Mouse (Mus musculus): ENCODE measurements around the gene Olfr612. TPM values are rescaled to one million over a fixed set of nuclear protein-coding genes. Genes with fewer than 3 reads are reported as not detected.
"Not testable (repeated sequence)": the region's sequence is repeated elsewhere in the genome, so short reads cannot be mapped to it uniquely, and the experiment has no call there.

Gene Olfr612
- not detected for total RNA-seq (2021)

DNA sequence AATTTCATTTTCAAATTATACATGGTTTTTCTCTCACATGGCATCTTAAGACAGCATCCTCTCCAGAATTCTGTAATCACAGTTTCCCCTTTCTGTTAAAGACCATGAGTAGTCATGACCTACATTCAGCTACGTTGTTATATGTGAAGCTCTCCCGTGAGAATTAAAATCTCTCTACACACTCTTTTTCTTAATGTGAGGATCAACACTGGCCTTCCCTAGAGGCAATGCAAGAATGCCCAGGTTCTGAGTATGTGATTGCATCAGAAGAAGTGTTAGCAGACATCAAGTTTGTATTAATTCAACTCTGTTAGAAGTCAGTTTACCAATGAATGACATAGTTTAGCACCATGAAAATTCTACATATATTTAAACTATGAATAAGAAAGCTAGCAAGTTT lies at the start of gene Olfr612:
Gene Olfr612 (minus strand): TSS at position 101 of the 400 bp plus-strand sequence.
- intact Hi-C loops (cut with DNase I) = not testable (repeated sequence)

DNA sequence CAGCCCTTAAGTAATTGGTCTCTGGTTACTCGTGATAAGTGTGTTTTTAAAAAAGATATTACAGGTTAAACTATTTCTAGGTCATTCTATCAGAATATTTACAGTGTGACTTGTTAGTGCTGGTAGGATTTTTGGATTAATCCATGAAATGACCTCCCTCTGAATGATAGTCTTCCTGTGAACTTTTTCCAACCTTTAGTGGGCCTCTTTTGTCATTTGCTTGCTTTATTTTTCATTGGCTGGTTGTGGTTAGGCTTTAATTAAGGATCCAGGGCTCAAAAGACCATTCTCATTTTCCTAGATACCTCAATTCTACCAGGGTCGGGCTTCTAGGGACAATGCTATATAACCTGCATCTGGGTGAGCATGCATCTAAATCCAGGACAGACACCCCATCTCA lies 47.3 kb upstream of the Olfr612 start, which contains the start of gene Olfr618:
Gene Olfr618 (plus strand): TSS at position 301 of the 400 bp plus-strand sequence.
- intact Hi-C loops (cut with DNase I) = no loop called here
- DNase-seq = no peak

More for the DNA sequence above, at the start of gene Olfr612:
- DNase-seq = not testable (repeated sequence)

DNA sequence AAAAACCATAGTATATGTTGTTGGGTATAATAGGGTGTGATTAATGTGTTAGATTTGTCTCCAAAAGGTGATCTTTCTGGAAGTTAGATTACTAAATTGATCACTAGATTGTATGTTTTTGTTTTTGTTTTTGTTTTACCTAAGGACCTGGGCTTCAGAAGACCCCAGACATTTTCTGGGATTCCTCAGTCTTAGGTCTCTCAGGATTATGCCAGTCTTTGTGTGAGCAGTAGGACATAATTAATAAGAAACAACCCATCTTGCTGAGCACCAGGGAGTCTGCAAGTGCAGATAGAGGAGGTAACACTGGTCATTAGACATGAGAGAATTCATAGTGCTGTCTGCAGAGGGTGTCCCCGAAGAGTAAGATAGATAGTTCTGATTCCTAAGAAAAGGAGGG lies 30.2 kb upstream of the Olfr612 start, which contains the start of gene Olfr617:
Gene Olfr617 (plus strand): TSS at position 301 of the 400 bp plus-strand sequence.
- DNase-seq = no peak
- intact Hi-C loops (cut with DNase I) = no loop called here

DNA sequence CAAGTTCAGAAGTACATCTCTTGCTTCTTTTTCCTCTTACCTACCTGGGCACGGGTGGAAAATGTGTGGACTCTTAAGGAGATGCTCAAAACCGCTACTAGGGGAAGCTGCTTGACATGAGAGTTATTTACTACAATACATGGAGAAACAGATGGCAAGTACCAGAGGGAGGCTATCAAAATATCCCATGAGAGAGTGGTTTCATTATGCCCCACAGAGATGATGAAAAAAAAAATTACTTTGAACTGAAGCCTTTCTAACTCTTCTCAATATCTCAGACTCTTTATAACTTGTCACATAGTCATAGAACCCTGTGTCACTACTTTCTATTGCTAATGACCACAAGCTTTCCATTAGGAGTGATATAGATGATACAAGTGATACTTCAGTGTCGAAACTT lies 26.5 kb upstream of the Olfr612 start, which contains the start of gene Olfr616:
Gene Olfr616 (minus strand): TSS at position 101 of the 400 bp plus-strand sequence.
- intact Hi-C loops (cut with DNase I) = no loop called here
- DNase-seq = no peak

DNA sequence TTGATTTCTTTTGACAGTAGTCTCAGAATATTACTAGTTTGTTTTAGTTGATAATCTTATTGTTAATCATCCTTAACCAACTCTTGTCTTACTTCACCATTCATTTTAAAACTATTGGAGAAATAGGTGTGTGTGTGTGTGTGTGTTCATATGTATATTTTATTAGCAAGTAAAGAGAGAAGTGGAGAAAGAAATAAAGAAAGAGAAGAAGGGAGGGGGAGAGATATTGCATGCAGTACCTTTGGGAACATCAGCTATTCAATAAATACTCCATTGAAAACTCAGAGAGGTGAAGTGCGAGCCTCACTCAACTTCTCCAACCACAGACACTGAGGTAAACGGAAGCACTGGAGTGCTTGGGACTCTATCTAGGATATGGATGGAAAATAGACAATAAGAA lies 13.3 kb upstream of the Olfr612 start, which contains the start of gene Olfr615:
Gene Olfr615 (plus strand): TSS at position 301 of the 400 bp plus-strand sequence.
- intact Hi-C loops (cut with DNase I) = no loop called here
- no peak for DNase-seq

DNA sequence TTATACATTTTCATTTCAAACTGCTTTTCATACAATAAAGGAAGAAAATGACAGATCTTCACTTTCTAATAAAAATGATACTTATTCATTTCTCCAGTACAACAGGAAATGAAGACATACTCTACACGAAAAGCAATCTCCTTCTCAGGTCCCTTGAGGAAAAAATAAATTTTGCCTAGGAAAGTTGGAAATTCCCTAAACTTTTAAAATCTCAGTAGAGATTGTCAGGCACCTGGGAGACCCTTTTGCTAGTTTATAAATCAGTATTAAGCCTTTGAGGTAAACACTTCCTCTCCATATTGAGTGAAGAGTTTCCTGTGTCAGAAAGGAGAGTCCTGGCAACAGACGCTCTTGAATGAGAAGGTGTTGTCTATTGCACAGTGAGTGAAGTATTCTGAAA lies 5.3 kb upstream of the Olfr612 start, which contains the start of gene Olfr613:
Gene Olfr613 (plus strand): TSS at position 301 of the 400 bp plus-strand sequence.
- DNase-seq = no peak
- intact Hi-C loops (cut with DNase I) = no loop called here

DNA sequence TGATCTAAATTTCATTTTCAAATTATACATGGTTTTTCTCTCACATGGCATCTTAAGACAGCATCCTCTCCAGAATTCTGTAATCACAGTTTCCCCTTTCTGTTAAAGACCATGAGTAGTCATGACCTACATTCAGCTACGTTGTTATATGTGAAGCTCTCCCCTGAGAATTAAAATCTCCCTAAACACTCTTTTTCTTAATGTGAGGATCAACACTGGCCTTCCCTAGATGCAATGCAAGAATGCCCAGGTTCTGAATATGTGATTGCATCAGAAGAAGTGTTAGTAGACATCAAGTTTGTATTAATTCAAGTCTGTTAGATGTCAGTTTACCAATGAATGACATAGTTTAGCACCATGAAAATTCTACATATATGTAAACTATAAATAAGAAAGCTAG lies 21.8 kb downstream of the Olfr612 start, which contains the start of gene Olfr611:
Gene Olfr611 (minus strand): TSS at position 101 of the 400 bp plus-strand sequence.
- DNase-seq; intact Hi-C loops (cut with DNase I): not testable (repeated sequence)

DNA sequence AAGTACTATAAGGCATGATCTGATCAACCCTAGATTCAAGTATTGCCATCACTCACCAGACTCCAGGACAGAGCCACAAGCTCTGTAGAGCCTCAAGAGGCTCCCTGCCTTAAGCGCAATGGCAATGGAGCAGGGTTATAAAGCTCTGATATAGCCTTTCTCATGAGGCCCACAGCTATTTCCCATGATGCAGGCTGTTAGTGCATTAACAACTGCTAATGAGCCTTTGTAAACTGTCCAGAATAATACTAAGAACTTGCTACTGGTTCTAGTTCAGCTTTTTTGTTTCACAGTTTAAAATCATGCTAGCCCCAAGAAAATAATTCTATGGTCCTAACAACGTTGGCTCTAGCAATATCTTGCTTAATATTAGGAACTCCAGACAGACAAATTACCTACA lies 30.5 kb downstream of the Olfr612 start, which contains the start of gene Olfr610:
Gene Olfr610 (minus strand): TSS at position 101 of the 400 bp plus-strand sequence.
- intact Hi-C loops (cut with DNase I) = no loop called here
- no peak for DNase-seq

DNA sequence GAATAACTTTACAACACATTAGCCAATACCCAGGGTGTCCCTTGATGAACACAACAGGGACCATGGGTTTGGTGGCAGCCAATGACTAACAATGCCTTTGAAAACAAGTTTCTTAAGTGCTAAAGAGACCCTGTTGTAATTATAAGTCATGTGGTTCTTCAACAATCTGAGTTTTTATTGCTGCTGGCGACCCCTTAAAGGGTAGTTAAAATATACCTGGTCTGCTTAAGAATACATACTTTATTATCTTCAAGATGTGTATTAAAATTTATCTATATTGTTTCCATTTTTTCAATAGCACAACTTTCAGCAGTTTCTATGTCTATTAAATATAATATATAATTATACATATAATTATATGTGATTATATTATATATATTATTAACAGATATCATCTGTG lies 44.6 kb downstream of the Olfr612 start, which contains the start of gene Olfr609:
Gene Olfr609 (minus strand): TSS at position 101 of the 400 bp plus-strand sequence.
- intact Hi-C loops (cut with DNase I) = no loop called here
- DNase-seq = no peak

Small RNA genes lying within 50 kb of the gene (microRNA-seq; reads per million reads assigned to microRNA genes)
- 0 reads per million in 2 experiments for gene Gm26506 (ENCODE audit: borderline number of aligned reads in 2 of 2)

Other genes with a start within 250 kb of the Olfr612 start
- gene Olfr596, start 237.1 kb downstream of the Olfr612 start, total RNA-seq (2021) = not detected
- gene Olfr597, start 226.4 kb downstream of the Olfr612 start, total RNA-seq (2021) = not detected
- gene Olfr598, start 219.1 kb downstream of the Olfr612 start, total RNA-seq (2021) = not detected
- not detected for gene Olfr599, start 206.8 kb downstream of the Olfr612 start, total RNA-seq (2021)
- gene Olfr600, start 193.0 kb downstream of the Olfr612 start, total RNA-seq (2021) = not detected
- gene Olfr601, start 180.1 kb downstream of the Olfr612 start, total RNA-seq (2021) = not detected
- not detected for gene Olfr603, start 156.5 kb downstream of the Olfr612 start, total RNA-seq (2021)
- gene Usp17lc, start 127.6 kb downstream of the Olfr612 start, total RNA-seq (2021) = not detected
- not detected for gene Olfr605, start 97.3 kb downstream of the Olfr612 start, total RNA-seq (2021)
- gene Olfr606, start 93.7 kb downstream of the Olfr612 start, total RNA-seq (2021) = not detected
- gene Olfr607, start 78.6 kb downstream of the Olfr612 start, total RNA-seq (2021) = not detected
- not detected for gene Olfr608, start 72.8 kb downstream of the Olfr612 start, total RNA-seq (2021)
- not detected for gene Olfr609, start 44.7 kb downstream of the Olfr612 start, total RNA-seq (2021)
- not detected for gene Olfr610, start 30.6 kb downstream of the Olfr612 start, total RNA-seq (2021)
- not detected for gene Olfr611, start 21.9 kb downstream of the Olfr612 start, total RNA-seq (2021)
- not detected for gene Olfr613, start 5.4 kb upstream of the Olfr612 start, total RNA-seq (2021)
- gene Olfr615, start 13.4 kb upstream of the Olfr612 start, total RNA-seq (2021) = not detected
- gene Olfr616, start 26.4 kb upstream of the Olfr612 start, total RNA-seq (2021) = not detected
- not detected for gene Olfr617, start 30.3 kb upstream of the Olfr612 start, total RNA-seq (2021)
- not detected for gene Olfr618, start 47.4 kb upstream of the Olfr612 start, total RNA-seq (2021)
- not detected for gene Olfr619, start 57.9 kb upstream of the Olfr612 start, total RNA-seq (2021)
- not detected for gene Olfr620, start 69.8 kb upstream of the Olfr612 start, total RNA-seq (2021)
- gene Olfr622, start 100.0 kb upstream of the Olfr612 start, total RNA-seq (2021) = not detected
- not detected for gene Olfr623, start 121.0 kb upstream of the Olfr612 start, total RNA-seq (2021)
- not detected for gene Olfr624, start 128.5 kb upstream of the Olfr612 start, total RNA-seq (2021)
- not detected for gene Olfr625-ps1, start 140.0 kb upstream of the Olfr612 start, total RNA-seq (2021)
- not detected for gene Olfr243, start 172.0 kb upstream of the Olfr612 start, total RNA-seq (2021)
- not detected for gene Olfr628, start 187.7 kb upstream of the Olfr612 start, total RNA-seq (2021)
- gene Olfr629, start 202.2 kb upstream of the Olfr612 start, total RNA-seq (2021) = not detected
- gene Olfr630, start 214.6 kb upstream of the Olfr612 start, total RNA-seq (2021) = not detected
- not detected for gene Olfr69, start 228.9 kb upstream of the Olfr612 start, total RNA-seq (2021)
- not detected for gene Olfr68, start 237.0 kb upstream of the Olfr612 start, total RNA-seq (2021)
- not detected for gene Olfr67, start 249.1 kb upstream of the Olfr612 start, total RNA-seq (2021)